Mouse (Mus musculus): ENCODE data around the gene Pds5b. TPM values are rescaled to one million over a fixed set of nuclear protein-coding genes. Genes with fewer than 3 reads are reported as not detected.

The Pds5b gene
- total RNA-seq, 2 experiments from 2014 or later, result 77.6 to 79.3 TPM

DNA sequence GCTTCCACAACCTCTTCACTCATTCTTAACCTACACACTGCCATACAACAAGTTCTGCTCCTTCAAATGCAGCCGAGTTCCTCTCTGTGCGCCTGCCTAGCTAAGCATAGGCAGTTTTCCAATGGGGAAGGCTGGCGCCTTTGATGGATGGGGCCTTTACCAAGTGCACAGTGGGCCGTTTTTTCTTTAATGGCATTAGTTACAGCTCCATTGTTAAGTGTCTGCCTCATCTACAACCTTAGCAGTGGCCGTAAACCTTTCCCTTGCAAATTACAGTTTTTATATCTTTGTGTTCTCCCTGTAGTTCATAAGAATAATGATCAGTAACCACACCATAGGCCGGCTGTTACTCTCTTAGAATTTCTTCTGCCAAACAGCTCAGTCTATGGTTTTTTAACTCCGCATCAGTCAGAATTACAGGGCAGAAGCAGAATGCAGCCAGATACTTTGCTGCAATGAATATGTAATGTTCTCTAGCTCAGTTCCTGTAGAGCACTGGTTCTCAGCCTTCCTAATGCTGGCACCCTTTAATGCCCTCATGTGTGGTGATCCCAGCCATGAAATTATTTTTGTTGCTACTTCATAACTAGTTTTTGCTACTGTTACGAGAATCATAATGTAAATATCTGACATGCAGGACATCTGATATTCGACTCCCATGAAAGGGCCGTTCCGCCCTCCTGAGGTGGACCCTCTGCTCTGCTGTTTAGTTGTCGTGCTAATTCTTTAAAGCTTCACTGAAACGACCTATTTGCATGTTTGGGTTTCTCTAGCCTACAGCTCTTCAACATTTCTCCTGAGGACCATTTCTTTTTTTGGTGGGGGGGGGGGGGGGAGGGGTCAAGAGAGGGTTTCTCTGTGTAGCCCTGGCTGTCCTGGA, 140.8 kb downstream of the Pds5b start:
- Histone ChIP-seq H3K4me3 (no peak overlapping the region), H3K27ac (no peak overlapping the region)
- intact Hi-C loops (cut with DNase I), result loop anchor here (10.0 kb wide), 1 partner anchor 200 kb away; no protein-coding TSS in a partner anchor
- DNase-seq (ENCODE audit: extremely low spot score in 1 of 2, low spot score in 2 of 2), result no peak
- no peak for TF ChIP-seq CTCF (IDR thresholded peaks at IDR 0.05)

GRCm38 (mm10) chr5:150815400-150815799, 141.9 kb downstream of the Pds5b start:
- Histone ChIP-seq H3K4me3 (no peak overlapping the region), H3K27ac (no peak overlapping the region)
- intact Hi-C loops (cut with DNase I), result loop anchor here (10.0 kb wide), 1 partner anchor 199 kb away; no protein-coding TSS in a partner anchor
- DNase-seq (ENCODE audit: extremely low spot score in 1 of 2, low spot score in 2 of 2), result no peak
- no peak for TF ChIP-seq CTCF (IDR thresholded peaks at IDR 0.05)

DNA sequence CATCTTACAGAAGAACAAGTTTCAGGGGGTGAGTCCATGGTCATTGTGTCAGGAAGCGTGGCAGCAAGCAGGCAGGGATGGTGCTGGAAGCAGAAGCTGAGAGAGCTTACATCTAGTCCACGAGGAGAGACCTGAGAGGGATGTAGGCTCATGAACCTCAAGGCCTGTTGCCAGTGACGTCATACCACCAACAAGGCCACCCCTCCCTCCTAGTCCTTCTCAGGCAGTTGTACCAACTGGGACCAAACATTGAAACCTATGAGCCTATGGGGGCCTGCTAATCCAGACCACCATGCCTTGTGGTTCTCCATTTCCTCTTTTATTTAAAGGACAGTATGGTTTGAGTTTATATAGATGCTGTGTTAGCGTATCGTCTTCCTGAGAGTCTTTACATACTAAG, 143.2 kb downstream of the Pds5b start:
- no peak overlapping the region for H3K27ac ChIP-seq
- intact Hi-C loops (cut with DNase I), result loop anchor here (10.0 kb wide), 1 partner anchor 198 kb away; no protein-coding TSS in a partner anchor
- no peak for TF ChIP-seq CTCF (IDR thresholded peaks at IDR 0.05)
- no peak for DNase-seq (ENCODE audit: extremely low spot score in 1 of 2, low spot score in 2 of 2)
- H3K4me3 ChIP-seq, result no peak overlapping the region

DNA sequence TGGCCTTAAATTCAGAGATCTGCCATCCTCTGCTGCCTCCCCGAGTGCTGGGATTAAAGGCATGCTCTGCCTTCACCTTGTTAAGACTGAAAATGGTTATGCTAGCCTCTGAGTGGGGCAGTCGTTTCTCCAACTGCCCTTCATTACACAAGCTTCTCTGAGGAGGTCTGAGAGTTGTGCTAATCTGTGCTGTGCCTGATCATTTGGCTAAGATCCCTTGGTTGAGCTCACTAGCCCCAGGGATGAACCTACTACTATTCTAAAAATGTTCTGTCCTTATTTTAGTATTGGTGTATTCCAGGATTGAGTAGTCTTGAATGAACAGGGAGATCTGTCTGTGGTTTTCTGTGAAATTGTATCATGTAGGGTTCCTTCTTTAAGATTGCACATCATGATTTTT, 144.5 kb downstream of the Pds5b start:
- DNase-seq (ENCODE audit: extremely low spot score in 1 of 2, low spot score in 2 of 2), result no peak
- Histone ChIP-seq H3K27ac (no peak overlapping the region), H3K4me3 (no peak overlapping the region)
- intact Hi-C loops (cut with DNase I), result loop anchor here (10.0 kb wide), 1 partner anchor 197 kb away; no protein-coding TSS in a partner anchor
- TF ChIP-seq CTCF (IDR thresholded peaks at IDR 0.05), result no peak

DNA sequence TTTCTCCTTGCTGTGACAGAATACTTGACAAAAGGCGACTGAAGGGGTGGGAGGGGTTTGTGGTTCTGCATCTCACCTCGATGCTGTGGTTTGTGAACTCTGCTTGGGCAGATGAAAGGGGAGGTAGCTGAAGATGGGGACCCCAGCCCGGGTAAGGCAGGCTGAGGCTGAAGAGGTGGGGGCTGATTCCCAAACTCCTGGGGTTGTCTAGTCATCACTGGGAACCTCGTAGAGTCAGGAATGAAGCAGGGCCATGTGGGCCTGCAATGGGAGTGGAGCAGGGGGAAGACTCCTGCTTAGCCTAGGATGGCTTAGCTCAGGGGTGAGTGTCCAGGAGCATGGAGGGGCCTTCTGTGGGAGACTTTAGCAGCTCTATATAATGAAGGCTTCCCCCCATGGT, 145.3 kb downstream of the Pds5b start:
- intact Hi-C loops (cut with DNase I), result loop anchor here (10.0 kb wide), 1 partner anchor 196 kb away; no protein-coding TSS in a partner anchor
- TF ChIP-seq CTCF (IDR thresholded peaks at IDR 0.05), result no peak
- no peak overlapping the region for H3K27ac ChIP-seq
- no peak for DNase-seq (ENCODE audit: extremely low spot score in 1 of 2, low spot score in 2 of 2)
- H3K4me3 ChIP-seq, result no peak overlapping the region

GRCm38 (mm10) chr5:150819520-150819919, 146.0 kb downstream of the Pds5b start:
- no peak for TF ChIP-seq CTCF (IDR thresholded peaks at IDR 0.05)
- intact Hi-C loops (cut with DNase I), result loop anchor here (10.0 kb wide), 1 partner anchor 195 kb away; no protein-coding TSS in a partner anchor
- no peak overlapping the region for H3K4me3 ChIP-seq
- no peak for DNase-seq (ENCODE audit: extremely low spot score in 1 of 2, low spot score in 2 of 2)
- no peak overlapping the region for H3K27ac ChIP-seq

DNA sequence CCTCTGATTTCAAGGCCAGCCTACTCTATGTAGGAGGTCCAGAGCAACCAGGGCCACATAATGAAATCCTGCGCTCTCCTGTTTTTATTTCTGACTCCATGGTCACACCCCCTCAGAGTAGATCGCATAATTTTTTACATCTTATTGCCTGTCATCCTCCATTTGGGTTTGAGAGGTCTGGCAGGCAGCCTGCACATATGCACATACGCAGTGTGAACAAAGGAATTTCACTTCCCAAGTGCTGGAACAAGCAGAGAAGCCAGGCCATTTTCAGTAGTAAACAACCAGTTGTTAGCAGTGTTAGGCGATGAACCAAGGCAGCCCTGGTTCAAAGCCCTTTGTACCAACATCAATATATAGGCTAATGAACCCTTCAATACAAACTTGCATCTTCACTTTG, 147.6 kb downstream of the Pds5b start:
- H3K4me3 ChIP-seq, result no peak overlapping the region
- TF ChIP-seq CTCF (IDR thresholded peaks at IDR 0.05), result no peak
- intact Hi-C loops (cut with DNase I), result no loop called here
- H3K27ac ChIP-seq, result no peak overlapping the region
- no peak for DNase-seq (ENCODE audit: extremely low spot score in 1 of 2, low spot score in 2 of 2)

- intact Hi-C loops (cut with DNase I), result no loop called here
- Histone ChIP-seq H3K27ac (no peak overlapping the region), H3K4me3 (no peak overlapping the region)
- TF ChIP-seq CTCF (IDR thresholded peaks at IDR 0.05), result no peak
- no peak for DNase-seq (ENCODE audit: extremely low spot score in 1 of 2, low spot score in 2 of 2)
Measured at GRCm38 (mm10) chr5:150822781-150823180, 149.2 kb downstream of the Pds5b start.

GRCm38 (mm10) chr5:150823361-150823760, 149.8 kb downstream of the Pds5b start:
- H3K27ac ChIP-seq, result no peak overlapping the region
- no peak overlapping the region for H3K4me3 ChIP-seq
- intact Hi-C loops (cut with DNase I), result no loop called here
- no peak for TF ChIP-seq CTCF (IDR thresholded peaks at IDR 0.05)
- no peak for DNase-seq (ENCODE audit: extremely low spot score in 1 of 2, low spot score in 2 of 2)

- TF ChIP-seq CTCF (IDR thresholded peaks at IDR 0.05), result no peak
- no peak overlapping the region for H3K4me3 ChIP-seq
- DNase-seq (ENCODE audit: extremely low spot score in 1 of 2, low spot score in 2 of 2), result no peak
- H3K27ac ChIP-seq, result no peak overlapping the region
- intact Hi-C loops (cut with DNase I), result no loop called here
Measured at GRCm38 (mm10) chr5:150829499-150829898, 156.0 kb downstream of the Pds5b start.

DNA sequence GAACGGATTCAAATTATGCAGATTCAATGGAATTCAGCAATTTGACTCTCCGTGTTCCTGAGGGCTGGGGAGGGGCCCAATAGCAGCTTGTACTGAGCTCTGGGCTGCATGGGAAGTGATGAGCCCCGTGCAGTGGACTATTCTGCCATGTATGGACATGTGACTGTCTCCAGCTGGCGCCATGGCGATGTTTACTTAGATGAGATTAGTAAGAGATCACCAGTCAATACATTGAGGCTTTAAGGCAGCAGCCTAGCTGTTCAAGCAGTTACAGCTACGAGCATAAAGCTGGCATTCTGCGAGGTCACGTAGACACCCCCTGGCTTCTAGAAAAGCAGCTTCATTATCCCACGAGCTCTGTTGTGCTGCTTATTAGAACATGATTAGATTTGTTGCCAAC, 157.2 kb downstream of the Pds5b start:
- Histone ChIP-seq H3K27ac (no peak overlapping the region), H3K4me3 (no peak overlapping the region)
- intact Hi-C loops (cut with DNase I), result no loop called here
- no peak for DNase-seq (ENCODE audit: extremely low spot score in 1 of 2, low spot score in 2 of 2)
- TF ChIP-seq CTCF (IDR thresholded peaks at IDR 0.05), result no peak

DNA sequence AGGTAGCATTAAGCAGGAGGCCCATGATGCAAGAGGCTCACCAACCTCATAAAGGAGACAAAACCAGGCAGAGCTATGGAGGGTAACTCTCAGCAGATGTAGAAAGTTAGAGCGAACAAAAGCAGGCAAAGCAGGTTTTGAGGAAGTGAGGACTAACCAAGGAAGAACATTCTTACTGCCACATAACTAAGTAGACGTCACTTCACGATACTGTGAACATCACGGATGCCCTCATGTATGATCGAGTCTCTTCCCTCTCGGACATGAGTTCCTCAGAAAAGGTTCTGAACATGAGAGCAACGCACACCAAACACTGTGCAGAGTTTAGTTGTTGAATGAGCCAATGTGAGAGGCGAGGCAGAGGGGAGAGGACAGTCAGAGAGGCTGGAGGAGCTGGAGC, 163.2 kb downstream of the Pds5b start:
- H3K4me3 ChIP-seq, result no peak overlapping the region
- DNase-seq (ENCODE audit: extremely low spot score in 1 of 2, low spot score in 2 of 2), result no peak

More for the DNA sequence above, 163.2 kb downstream of the Pds5b start:
- no peak for TF ChIP-seq CTCF (IDR thresholded peaks at IDR 0.05)
- no peak overlapping the region for H3K27ac ChIP-seq
- intact Hi-C loops (cut with DNase I), result no loop called here

All from left cerebral cortex, adult 2 months (tissue).